Mouse (Mus musculus): Measurements from ENCODE around the gene Sphk2.

DNA sequence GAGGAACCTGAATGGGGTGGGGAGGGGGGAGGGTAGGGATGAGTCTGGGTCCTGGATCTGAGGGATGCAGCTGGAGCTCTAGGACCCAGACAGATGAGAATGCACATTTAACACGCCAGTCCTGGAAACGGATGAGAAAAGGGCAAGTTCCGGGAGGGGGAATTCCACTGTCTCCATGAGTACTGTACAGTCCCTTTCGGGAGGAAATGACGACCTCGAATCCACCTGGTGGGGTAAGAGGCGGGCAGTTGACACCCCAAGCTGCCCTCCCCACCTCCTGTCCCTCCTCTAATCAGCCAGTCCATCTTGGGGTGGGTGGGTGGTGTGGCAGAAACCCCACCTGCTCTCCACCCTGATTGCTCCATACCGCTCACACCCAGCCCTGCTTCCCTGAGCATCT lies 48.2 kb upstream of the Sphk2 start:
- TF ChIP-seq CTCF (IDR thresholded peaks at IDR 0.05; ENCODE audit: borderline replicate concordance, insufficient read depth, low read depth, low read length) (no peak), POLR2A (IDR thresholded peaks at IDR 0.05; ENCODE audit: borderline replicate concordance, insufficient read depth, low read length) (no peak)
